Mouse (Mus musculus): ENCODE data around the gene Hist1h3e.
"Not testable (repeated sequence)": the region's sequence is repeated elsewhere in the genome, so short reads cannot be mapped to it uniquely, and the experiment has no call there.

The Hist1h3e gene

GRCm38 (mm10) chr13:23582219-23583056 lies 20.3 kb upstream of the Hist1h3e start:
- no peak for DNase-seq

- DNase-seq: peak; percentile 89 to 97
Measured at GRCm38 (mm10) chr13:23581408-23582218, 19.4 kb upstream of the Hist1h3e start, which contains the start of gene Hist1h4d. Hist1h4d (plus strand) TSS chr13:23581598.

GRCm38 (mm10) chr13:23577835-23578234 lies 15.7 kb upstream of the Hist1h3e start:
- DNase-seq: no peak

- DNase-seq: no peak
Measured at GRCm38 (mm10) chr13:23576906-23577639, 14.9 kb upstream of the Hist1h3e start.

- DNase-seq: no peak
Measured at GRCm38 (mm10) chr13:23576351-23576881, 14.2 kb upstream of the Hist1h3e start.

- DNase-seq: peak in 1 of 2 experiments; percentile 32
Measured at GRCm38 (mm10) chr13:23575864-23576313, 13.7 kb upstream of the Hist1h3e start.

- DNase-seq: peak in 1 of 2 experiments; percentile 32
Measured at GRCm38 (mm10) chr13:23575271-23575851, 13.2 kb upstream of the Hist1h3e start, which contains the start of gene Hist1h3d. Hist1h3d (plus strand) TSS chr13:23575763.

GRCm38 (mm10) chr13:23574546-23575170 lies 12.5 kb upstream of the Hist1h3e start:
- DNase-seq: not testable (repeated sequence)

- peak; percentile 81 to 94 for DNase-seq
Measured at GRCm38 (mm10) chr13:23573898-23574524, 11.8 kb upstream of the Hist1h3e start, which contains the start of the genes Hist1h2bf and Hist1h2ad. Hist1h2bf (minus strand) TSS chr13:23574196. Hist1h2ad (plus strand) TSS chr13:23574381.

GRCm38 (mm10) chr13:23573034-23573897 lies 11.1 kb upstream of the Hist1h3e start:
- peak in 1 of 2 experiments; percentile 29 for DNase-seq

- no peak for DNase-seq
Measured at GRCm38 (mm10) chr13:23572218-23573033, 10.3 kb upstream of the Hist1h3e start.

- not testable (repeated sequence) for DNase-seq
Measured at GRCm38 (mm10) chr13:23571504-23572217, 9.5 kb upstream of the Hist1h3e start.

GRCm38 (mm10) chr13:23571022-23571503 lies 8.9 kb upstream of the Hist1h3e start, which contains the start of the genes Hist1h2ae and Hist1h2bg:
Hist1h2ae (minus strand) TSS chr13:23571220.
Hist1h2bg (plus strand) TSS chr13:23571396.
- peak; percentile 63 to 78 for DNase-seq

GRCm38 (mm10) chr13:23570261-23571021 lies 8.3 kb upstream of the Hist1h3e start:
- DNase-seq: not testable (repeated sequence)

GRCm38 (mm10) chr13:23564482-23564881 lies 2.3 kb upstream of the Hist1h3e start:
- no peak for DNase-seq

- DNase-seq: no peak
Measured at GRCm38 (mm10) chr13:23562699-23563462, 712 bp upstream of the Hist1h3e start.
